Mouse (Mus musculus) bone marrow, adult 2 months (tissue): ENCODE measurements around the gene Ssr3. TPM values are rescaled to one million over a fixed set of nuclear protein-coding genes. Genes with fewer than 3 reads are reported as not detected.

Experiments used
- H3K27ac ChIP-seq: fragments of 200-500 bp; 2 replicates; pipeline ENCODE4 v1.5.1; 2012; ENCODE audit warnings: low read depth, mild to moderate bottlenecking, control low read depth, inconsistent platforms, low read length; ENCODE audit not compliant: control insufficient read depth, poor library complexity, insufficient read depth
- H3K4me1 ChIP-seq: fragments of 200-500 bp; 2 replicates; pipeline ENCODE4 v1.6.1; 2011; ENCODE audit warnings: low read length; ENCODE audit not compliant: control insufficient read depth, insufficient read depth
- H3K4me3 ChIP-seq: fragments of 200-500 bp; replicated peaks from 2 replicates; pipeline ENCODE3; 2011; ENCODE audit warnings: mild to moderate bottlenecking, low read depth, low read length, control low read depth; ENCODE audit not compliant: control insufficient read depth
- CTCF ChIP-seq: fragments of 200-500 bp; IDR thresholded peaks from 2 replicates; pipeline ENCODE4 v1.5.1; 2011; ENCODE audit warnings: low read length, control low read depth; ENCODE audit not compliant: control insufficient read depth, insufficient read depth
- POLR2A ChIP-seq: fragments of 200-500 bp; IDR thresholded peaks from 2 replicates; pipeline ENCODE4 v1.6.1; 2011; ENCODE audit warnings: low read depth, mild to moderate bottlenecking, control low read depth, low read length, borderline replicate concordance; ENCODE audit not compliant: control insufficient read depth
- WGBS: fragments of 180-500 bp; shearing (Covaris S2); methylation state at CpG from one replicate; pipeline ENCODE4 v1.1.7; 2018; 5-methylcytosine and 5-hydroxymethylcytosine counted together
- polyA plus RNA-seq: library from polyadenylated mRNA; stranded (reverse); fragments of >200 nt; gene quantifications from 2 replicates; pipeline ENCODE4 v1.2.4, GENCODE M21; 2011; ENCODE audit warnings: low replicate concordance; ENCODE audit not compliant: missing spikeins, insufficient read depth, insufficient read length

Ssr3 gene
- polyA plus RNA-seq, 1 experiment, result 47.9 TPM

DNA sequence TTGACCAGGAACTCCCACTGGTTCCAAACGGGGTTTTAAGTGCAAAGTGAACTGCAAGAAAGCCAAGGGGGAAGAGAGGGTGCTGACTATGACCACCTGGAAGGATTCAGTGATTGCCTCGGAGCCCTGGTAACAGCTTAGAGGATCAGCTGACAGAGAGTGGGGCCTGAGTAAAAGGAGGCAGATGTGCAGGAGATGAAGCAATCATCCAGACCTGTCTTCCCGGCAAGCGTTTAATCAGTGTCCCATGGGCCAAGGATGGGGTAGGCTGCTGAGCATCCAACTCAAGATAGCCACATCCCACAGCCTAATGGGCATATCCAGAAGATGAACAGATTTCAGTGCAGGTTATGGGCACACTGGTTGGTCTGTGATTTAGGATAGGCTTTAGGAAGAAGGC is 24.5 kb downstream of the Ssr3 start:
- no peak overlapping the region for H3K4me3 ChIP-seq
- 63% methylated on average over 4 of the region's 4 CpGs for WGBS
- no peak overlapping the region for H3K27ac ChIP-seq
- TF ChIP-seq CTCF (no peak), POLR2A (no peak)
- H3K4me1 ChIP-seq, result no peaks in the 10 kb centered on the region

DNA sequence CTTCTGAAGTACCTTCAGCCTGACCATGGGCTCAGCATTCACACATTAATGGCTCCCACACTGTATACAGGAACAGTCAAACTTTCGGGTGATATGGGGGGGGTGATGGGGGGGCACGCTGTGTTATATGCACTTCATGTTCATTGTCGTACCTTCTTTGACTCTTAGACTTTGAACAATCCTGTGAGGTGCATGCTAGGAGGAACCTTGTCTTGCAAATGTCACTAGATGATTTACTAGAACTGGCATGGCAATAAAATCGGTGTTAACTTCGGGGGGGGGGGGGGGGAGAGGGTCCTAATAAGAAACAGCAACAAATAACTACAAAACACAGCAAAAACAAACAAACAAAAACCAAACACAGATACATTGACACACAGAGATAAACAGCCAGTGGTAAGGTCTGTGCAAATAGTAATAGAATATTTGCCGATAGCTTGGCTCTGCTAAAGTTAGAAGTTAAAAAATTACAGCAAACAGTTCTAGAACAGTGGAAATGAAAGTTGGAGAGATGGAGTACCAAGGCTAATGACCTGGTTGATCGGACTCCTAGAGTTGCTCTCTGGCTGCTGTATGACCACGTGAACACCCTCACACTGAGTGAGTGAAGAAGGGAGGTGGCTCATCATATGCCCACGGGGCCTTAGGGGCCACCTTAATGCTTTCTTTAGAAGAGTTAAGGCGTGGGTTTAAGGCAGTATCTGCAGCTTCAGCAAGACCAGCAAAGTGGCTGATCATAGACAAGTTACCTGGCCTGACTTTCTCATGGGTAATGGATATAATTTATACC is 26.3 kb downstream of the Ssr3 start:
- Histone ChIP-seq H3K4me1 (no peaks in the 10 kb centered on the region), H3K4me3 (no peak overlapping the region), H3K27ac (no peak overlapping the region)
- TF ChIP-seq POLR2A (no peak), CTCF (no peak)
- WGBS, result 76% methylated on average over 10 of the region's 10 CpGs

DNA sequence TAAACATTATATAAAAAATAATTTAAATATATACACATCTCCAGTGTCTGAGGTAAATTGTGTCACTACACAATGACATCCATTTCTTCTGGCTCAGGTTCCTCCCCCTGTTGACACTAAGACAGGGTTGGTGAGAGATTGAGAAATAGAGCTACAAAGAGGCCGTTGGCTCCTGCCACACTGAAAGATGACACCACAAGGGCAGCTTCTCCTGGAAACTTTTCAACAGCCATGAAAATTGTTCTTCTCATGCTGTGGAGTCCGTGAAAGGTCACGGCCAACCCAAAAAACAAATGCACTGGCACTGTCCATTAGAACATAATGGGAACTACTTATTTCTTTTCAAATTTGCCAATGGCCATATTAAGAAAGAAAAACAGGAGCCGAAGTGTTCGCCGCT is 27.2 kb downstream of the Ssr3 start:
- TF ChIP-seq POLR2A, result no peak
- no peak for TF ChIP-seq CTCF
- H3K4me1 ChIP-seq, result no peaks in the 10 kb centered on the region
- no peak overlapping the region for H3K27ac ChIP-seq
- 70% methylated on average over 6 of the region's 6 CpGs for WGBS
- no peak overlapping the region for H3K4me3 ChIP-seq

DNA sequence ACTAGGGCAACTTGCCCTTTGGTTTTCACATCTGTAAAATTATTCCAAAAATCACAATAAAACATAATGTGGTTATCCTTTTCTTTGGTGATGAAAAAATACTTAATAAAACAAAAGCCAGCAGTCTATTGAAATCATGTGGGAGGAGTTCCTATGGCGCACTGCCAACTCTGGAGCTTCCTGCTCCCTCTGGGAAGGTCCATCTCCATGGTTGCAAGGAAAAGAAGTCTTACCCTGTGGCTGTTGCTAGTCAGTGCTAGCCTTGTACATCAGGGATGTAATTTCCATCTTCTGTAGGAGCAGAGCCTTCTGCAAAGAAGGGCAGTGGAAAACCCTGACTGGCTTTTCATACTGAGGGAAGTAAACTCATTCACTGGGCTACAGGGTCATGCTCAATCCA is 29.0 kb downstream of the Ssr3 start:
- Histone ChIP-seq H3K4me1 (no peaks in the 10 kb centered on the region), H3K4me3 (no peak overlapping the region), H3K27ac (no peak overlapping the region)
- WGBS, result 82% methylated on average over 1 of the region's 1 CpGs
- TF ChIP-seq CTCF (no peak), POLR2A (no peak)

DNA sequence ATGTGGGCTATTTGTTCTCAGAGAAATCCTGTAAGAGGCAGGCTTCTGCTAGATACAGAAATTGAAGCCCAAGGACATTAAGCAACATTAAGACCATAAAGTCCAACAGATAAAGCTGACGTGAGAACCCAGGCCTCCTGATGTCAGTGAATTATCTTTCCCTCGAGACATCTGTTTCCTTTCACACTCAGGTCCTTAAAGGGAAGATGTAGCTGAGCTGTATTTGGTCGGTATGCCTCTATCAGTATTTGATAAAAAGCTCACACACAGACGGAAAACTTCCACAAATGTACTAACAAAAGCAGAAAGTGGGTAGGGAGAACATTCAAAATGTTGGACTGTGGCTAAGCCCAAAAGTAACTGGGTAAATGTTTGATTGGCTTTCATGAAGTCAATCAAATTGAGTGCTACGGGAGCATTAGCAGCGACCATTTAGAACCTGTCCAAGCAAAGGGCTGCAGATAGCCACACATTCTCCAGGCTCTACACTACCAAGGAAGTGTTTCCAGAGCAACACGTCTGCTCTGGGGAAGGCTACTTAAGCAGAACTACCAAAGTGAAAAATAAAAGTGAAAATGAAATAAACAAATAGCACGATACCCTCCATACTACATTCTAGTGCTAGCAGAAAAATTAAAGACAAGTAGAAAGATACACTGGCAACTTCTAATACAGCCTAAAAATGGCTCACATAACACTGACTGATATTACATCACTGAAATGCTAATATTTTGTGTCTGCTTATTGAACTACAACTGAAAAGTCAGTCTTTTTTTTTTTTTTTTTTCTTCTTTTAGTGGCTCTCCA is 32.1 kb downstream of the Ssr3 start:
- no peaks in the 10 kb centered on the region for H3K4me1 ChIP-seq
- H3K4me3 ChIP-seq, result no peak overlapping the region
- H3K27ac ChIP-seq, result no peak overlapping the region
- no peak for TF ChIP-seq CTCF
- no peak for TF ChIP-seq POLR2A
- WGBS, result 54% methylated on average over 8 of the region's 8 CpGs

DNA sequence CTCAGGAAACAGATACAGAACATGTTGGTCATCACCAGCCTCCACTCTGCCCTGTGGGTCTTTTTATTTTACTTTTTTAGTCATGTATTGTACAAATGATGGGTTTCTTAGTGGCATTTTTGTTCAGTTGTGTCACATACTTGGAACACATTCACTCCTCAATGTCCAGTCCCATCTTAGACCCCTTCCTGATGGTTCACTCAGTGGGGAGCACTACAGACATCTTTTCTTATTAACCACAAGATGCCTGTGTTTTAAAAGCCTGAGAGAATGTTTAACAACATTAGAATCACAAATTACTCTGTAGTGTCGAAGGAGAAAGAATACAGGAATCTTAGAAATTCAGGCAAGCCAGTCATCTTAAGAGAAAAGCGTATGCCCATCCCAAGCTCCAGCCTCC is 33.6 kb downstream of the Ssr3 start:
- H3K4me3 ChIP-seq, result no peak overlapping the region
- no peak for TF ChIP-seq CTCF
- TF ChIP-seq POLR2A, result no peak
- H3K27ac ChIP-seq, result no peak overlapping the region
- H3K4me1 ChIP-seq, result no peaks in the 10 kb centered on the region
- 75% methylated on average over 2 of the region's 2 CpGs for WGBS

DNA sequence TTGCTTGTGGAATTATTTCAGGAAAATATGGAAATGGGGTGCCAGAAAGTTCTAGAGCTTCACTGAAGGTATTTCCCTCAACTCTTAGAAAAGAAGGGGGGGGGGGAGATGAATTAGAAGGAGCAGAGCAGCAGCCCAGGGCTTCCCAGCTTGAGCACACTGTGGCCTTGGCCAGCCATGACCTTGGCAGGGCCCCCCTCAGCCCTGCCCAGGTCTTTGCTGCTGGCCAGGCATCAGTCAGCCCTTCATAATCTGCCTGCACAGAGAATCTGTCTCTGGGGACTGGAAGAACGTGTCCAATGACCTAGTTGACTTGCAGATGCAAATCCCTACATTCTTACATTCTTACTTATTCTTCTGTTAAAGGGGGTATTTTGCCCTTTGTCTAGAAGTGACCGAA is 34.1 kb downstream of the Ssr3 start:
- TF ChIP-seq CTCF (no peak), POLR2A (no peak)
- H3K4me3 ChIP-seq, result no peak overlapping the region
- 75% methylated on average over 2 of the region's 2 CpGs for WGBS
- H3K27ac ChIP-seq, result no peak overlapping the region
- H3K4me1 ChIP-seq, result no peaks in the 10 kb centered on the region

DNA sequence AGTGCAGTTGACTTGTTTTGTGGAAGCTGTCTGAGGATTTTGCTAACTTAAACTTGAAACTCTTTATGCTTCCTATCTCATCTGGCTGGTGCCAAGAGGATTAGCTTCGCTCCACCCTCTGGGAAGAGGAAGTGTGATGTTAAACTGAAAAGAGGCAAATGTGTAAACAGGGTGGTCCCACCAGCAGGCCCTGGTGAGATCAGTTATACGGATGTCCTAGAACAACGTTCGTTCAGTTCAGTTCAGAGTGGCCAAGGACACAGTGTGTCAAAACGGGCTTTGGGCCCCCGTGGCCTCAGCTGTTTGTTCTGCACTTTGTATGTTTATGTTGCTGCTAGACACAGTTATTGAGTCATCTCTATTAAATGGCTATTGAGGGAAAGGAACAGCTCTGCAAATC is 36.9 kb downstream of the Ssr3 start:
- no peak overlapping the region for H3K27ac ChIP-seq
- WGBS, result 76% methylated on average over 6 of the region's 6 CpGs
- TF ChIP-seq CTCF (no peak), POLR2A (no peak)
- no peaks in the 10 kb centered on the region for H3K4me1 ChIP-seq
- H3K4me3 ChIP-seq, result no peak overlapping the region
